Mouse (Mus musculus): ENCODE measurements at regions not wholly inside any gene's neighbourhood (a gene's known extent, or its start where the extent isn't known, plus 50 kb on each side); places are given as distances from the start of the nearest gene placed in this dataset.
"Not testable (repeated sequence)": the region's sequence is repeated elsewhere in the genome, so short reads cannot be mapped to it uniquely, and the experiment has no call there.

DNA sequence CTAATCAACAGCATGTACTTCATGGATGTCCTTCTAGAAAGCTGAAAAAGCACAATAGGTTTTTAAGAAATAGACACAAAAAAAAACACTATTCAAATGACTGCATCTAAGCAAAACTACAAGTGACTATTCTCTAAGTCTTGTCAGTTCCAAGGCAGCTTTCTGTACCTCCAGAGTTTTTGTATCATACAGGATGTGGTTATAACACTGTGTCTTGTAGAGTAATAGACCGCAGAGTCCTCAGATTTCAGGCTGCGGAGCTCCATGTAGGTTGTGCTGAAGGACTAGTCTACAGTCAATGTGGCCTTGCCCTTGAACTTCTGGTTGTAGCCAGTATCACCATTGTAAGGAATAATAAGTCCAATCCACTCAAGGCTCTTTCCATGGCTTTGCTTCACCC, 1137.7 kb upstream of the Zfp386 start:
- not testable (repeated sequence) for DNase-seq

DNA sequence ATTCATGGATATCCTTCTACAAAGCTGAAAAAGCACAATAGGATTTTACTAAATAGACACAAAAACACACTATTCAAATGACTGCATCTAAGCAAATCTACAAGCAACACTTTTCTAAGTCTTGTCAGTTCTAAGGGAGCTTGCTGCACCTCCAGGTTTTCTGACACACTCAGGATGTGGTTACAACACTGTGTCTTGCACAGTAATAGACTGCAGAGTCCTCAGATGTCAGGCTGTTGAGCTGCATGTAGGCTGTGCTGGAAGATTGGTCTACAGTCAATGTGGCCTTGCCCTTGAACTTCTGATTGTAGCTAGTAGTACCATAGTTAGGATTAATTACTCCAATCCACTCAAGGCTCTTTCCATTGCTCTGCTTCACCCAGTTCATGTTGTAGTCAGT, 1133.1 kb upstream of the Zfp386 start:
- not testable (repeated sequence) for DNase-seq

DNA sequence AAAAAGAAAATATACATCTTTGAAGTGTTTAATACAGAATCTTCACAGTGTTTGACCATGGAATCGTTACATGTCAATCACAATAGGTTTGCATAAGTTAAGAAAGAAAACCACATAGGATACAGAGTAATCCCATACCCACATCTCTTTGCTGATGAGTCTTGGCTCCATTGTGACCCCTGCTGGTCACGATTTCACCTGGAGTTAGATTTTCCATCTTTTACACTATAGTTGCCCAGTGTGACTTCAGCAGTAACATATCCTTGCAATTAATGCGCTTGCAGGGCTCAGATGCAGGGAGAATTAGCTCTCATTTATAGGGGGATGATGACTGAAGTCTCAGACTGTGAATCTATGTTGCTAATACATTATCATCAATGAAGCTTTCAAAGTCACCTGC, 1119.8 kb upstream of the Zfp386 start:
- no peak for DNase-seq

DNA sequence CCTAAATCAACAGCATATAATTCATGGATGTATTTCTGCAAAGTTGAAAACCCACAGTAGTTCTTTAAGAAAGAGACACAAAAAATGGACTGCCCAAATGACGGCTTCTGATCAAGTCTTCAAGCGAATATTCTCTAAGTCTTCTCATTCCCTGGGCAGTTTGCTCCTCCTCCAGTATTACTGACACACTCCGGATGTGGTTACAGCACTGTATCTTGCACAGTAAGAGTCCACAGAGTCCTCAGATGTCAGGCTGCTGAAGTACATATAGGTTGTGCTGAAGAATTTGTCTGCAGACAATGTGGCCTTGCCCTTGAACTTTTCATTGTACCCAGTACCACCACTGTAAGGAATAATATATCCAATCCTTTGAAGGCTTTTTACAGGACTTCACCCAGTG, 1115.4 kb upstream of the Zfp386 start:
- no peak for DNase-seq

- DNase-seq = no peak
Measured at GRCm38 (mm10) chr12:114932669-114933068, 1114.9 kb upstream of the Zfp386 start.

- not testable (repeated sequence) for DNase-seq
Measured at GRCm38 (mm10) chr12:114936865-114937264, 1110.7 kb upstream of the Zfp386 start.

- DNase-seq = no peak
Measured at GRCm38 (mm10) chr12:114939576-114939975, 1107.9 kb upstream of the Zfp386 start.

- no peak for DNase-seq
Measured at GRCm38 (mm10) chr12:114962105-114962504, 1085.4 kb upstream of the Zfp386 start.

DNA sequence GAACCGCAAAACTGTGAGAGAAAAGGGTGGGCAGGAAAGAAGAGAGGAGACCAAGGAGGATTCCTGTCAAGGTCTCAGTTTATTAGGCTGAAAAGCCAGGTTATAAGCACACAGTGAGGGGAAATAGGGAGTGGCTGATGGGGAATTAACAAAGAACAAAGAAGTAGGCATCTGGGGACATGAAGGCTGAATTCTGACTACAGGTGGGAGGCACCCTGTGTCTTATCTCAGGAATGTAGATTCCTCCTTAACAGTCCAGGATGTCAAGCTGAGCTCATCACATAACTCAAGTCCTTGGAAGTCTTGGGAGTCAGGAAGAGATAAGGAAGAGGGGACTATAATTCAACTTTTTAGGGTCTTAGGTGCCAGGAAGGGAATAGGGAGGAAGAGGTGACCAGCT, 1083.3 kb upstream of the Zfp386 start:
- not testable (repeated sequence) for DNase-seq

GRCm38 (mm10) chr12:114981476-114982136, 1065.9 kb upstream of the Zfp386 start:
- peak; percentile 32 for DNase-seq

DNA sequence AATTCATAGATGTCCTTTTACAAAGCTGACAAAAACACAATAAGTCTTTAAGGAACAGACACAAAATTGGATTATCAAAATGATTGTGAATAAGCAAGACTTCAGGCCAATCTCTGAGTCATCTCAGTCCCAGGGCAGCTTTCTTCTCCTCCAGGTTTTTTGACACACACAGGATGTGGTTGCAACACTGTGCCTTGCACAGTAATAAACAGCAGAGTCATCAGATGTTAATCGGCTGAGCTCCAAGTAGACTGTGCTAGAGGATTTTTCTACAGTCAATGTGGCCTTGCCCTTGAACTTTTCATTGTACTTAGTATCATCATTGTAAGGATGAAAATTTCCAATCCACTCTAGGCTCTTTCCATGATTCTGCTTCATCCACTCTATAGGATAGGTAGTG, 1056.6 kb upstream of the Zfp386 start:
- DNase-seq = peak; percentile 28

- DNase-seq = no peak
Measured at GRCm38 (mm10) chr12:114996817-114997216, 1050.7 kb upstream of the Zfp386 start.

GRCm38 (mm10) chr12:115003118-115003517, 1044.4 kb upstream of the Zfp386 start:
- no peak for DNase-seq

GRCm38 (mm10) chr12:115008434-115008833, 1039.1 kb upstream of the Zfp386 start:
- no peak for DNase-seq

GRCm38 (mm10) chr12:115012751-115013150, 1034.8 kb upstream of the Zfp386 start:
- DNase-seq = no peak

DNA sequence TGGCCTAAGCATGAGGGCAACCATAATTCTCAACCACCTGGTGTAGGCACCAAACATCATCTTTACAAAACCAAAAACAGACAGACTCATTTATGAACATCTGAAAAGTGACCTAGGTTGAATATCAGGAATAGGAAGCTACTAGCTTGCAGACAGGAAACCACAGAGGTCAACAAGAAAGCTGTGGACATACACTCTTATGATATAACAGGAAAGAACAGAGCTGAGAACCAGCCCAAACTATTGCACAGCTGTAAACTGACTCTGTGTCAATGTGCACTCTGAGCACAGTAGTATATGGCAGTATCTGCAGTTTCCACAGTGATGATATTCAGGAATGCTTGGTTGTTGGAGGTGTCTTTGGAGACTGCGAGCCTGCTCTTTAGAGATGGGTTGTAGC, 1023.8 kb upstream of the Zfp386 start:
- DNase-seq = no peak

GRCm38 (mm10) chr12:115034438-115035129, 1012.9 kb upstream of the Zfp386 start:
- DNase-seq = no peak

- DNase-seq = no peak
Measured at GRCm38 (mm10) chr12:115055080-115055479, 992.4 kb upstream of the Zfp386 start.

GRCm38 (mm10) chr12:115059954-115060353, 987.6 kb upstream of the Zfp386 start:
- DNase-seq = not testable (repeated sequence)

DNA sequence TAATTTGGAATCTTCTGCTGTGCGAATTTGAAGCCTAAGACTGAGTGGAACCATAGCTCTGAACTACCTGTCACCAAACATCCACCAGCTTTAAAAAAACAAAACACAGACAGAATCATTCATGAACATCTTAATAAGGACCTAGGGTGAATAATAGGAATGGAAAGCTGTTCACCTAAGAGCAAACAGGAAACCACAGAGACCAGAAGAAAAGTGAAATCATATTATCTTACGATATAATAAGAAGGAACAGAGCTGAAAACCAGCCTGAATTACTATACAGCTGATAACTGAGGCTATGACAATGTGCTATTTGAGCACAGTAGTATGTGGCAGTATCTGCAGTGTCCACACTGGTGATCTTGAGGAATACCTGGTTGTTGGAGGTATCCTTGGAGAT, 980.3 kb upstream of the Zfp386 start:
- no peak for DNase-seq

DNA sequence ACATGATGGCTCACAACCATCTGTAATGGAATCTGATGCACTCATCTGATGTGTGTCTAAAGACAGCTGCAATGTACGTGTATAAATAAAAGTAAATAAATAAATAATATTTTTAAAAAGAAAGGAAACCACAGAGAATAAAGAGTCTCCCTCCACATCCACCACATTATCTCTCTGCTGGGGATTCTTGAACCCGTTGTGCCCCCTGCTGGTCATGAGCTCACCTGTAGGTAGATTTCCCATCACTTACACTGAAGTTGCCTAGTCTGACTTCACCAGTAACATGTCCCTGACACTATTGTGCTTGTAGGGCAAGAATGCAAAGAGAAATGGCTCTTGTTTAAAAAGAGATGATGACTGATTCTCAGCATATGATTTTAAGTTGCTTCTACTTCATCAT, 956.1 kb upstream of the Zfp386 start:
- DNase-seq = not testable (repeated sequence)

- DNase-seq = no peak
Measured at GRCm38 (mm10) chr12:115109742-115110141, 937.8 kb upstream of the Zfp386 start.

GRCm38 (mm10) chr12:115119134-115119826, 928.2 kb upstream of the Zfp386 start:
- DNase-seq = not testable (repeated sequence)

All from adrenal gland, postnatal 14 days (tissue).